Mouse (Mus musculus): ENCODE data around the gene Atp2a3.

DNA sequence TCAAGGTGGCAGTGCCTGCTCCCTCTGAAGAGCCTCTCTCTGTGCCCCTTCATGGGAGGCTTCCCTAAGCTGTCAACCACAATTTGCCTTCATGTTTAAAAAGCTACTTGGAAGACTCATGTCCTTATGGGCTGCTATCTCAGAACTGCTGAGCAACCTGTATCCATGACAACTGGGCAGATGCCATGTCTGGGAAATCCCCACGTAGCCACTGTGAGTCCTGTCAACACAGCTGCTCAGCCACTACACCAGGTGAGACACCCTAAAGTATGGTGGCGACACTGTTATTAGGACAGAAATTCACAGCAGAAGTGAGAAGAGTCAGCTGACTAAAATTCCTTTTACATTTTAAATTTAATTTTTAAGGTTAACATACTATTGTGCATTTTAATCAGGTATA is 32.5 kb upstream of the Atp2a3 start:
- TF ChIP-seq CTCF (IDR thresholded peaks at IDR 0.05; ENCODE audit: borderline replicate concordance, extremely low read depth, insufficient read depth, insufficient read length): no peak
- TF ChIP-seq POLR2A (IDR thresholded peaks at IDR 0.05; ENCODE audit: borderline replicate concordance, extremely low read depth, insufficient read depth, insufficient read length, poor library complexity, severe bottlenecking): no peak
